Mouse (Mus musculus) lung, postnatal 25 days (tissue): ENCODE measurements around the gene Iqcf1.

Experiments
- DNase-seq: peaks from one replicate; pipeline ENCODE4 v3.0.0; 2022; ENCODE audit warnings: low spot score

Iqcf1 gene

GRCm38 (mm10) chr9:106464751-106465541 lies 34.8 kb upstream of the Iqcf1 start:
- no peak for DNase-seq

GRCm38 (mm10) chr9:106465571-106466200 lies 34.1 kb upstream of the Iqcf1 start, which contains the start of gene Gpr62:
Gene Gpr62, minus strand, starts transcription at chr9:106465938.
- DNase-seq, result no peak

GRCm38 (mm10) chr9:106466721-106467120 lies 33.0 kb upstream of the Iqcf1 start:
- no peak for DNase-seq

DNA sequence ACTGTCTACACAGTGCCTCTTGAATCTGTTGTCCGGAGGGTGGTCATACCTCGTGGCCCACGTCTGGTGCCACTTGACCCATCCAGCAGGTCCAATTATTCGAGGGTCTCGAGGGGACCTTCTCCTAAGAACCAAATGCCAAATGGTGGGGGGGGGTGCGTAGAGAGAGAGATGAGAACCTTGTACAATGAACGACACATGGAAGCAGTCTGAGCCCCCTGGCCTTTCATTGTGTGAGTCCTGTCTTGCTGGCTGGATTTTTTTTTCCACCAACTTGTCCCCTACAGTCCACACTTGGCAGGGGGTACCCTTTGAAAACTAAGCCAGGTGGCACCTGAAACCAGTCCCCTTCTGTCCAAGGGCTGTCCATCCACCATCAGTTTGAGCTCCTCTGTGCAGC lies 32.0 kb upstream of the Iqcf1 start:
- no peak for DNase-seq

GRCm38 (mm10) chr9:106469317-106469716 lies 30.4 kb upstream of the Iqcf1 start:
- no peak for DNase-seq

- DNase-seq, result no peak
Observed at GRCm38 (mm10) chr9:106469776-106470175, 30.0 kb upstream of the Iqcf1 start.

DNA sequence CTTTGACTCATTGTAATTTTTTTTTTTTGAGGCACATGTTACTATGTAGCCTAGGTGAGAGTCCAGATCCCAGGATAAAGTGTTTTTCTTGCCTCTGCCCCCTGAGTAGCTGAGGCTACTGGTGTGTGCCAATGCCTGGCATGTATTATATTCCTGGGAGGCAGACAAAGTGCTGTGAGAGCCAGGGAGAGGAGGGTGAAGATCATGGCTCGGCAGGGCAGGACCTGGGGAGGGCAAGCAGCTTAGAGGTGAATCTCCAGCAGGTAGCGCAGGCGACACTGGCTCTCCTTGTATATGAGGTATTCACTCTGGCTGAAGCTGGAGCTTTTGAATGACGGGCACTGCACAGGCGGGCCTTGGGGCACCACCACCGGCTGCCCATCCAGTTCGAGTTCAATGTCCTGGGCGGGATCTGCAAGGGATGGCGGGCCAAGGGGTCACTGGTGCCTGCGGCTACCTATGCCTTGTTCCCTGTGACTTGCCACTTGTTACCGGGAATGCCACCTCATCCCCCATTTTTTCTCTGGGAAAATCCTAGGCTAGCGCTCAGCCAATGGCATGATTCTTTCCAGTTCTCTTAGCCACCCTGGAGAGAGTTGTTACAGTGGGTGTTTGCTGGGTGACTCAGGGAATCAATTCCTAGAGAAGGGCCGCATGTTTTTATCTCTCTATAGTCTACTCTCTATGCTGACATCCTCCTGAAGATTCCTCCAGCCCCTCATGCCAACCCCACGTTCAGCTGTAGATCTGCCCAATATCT lies 28.6 kb upstream of the Iqcf1 start:
- DNase-seq, result no peak

DNA sequence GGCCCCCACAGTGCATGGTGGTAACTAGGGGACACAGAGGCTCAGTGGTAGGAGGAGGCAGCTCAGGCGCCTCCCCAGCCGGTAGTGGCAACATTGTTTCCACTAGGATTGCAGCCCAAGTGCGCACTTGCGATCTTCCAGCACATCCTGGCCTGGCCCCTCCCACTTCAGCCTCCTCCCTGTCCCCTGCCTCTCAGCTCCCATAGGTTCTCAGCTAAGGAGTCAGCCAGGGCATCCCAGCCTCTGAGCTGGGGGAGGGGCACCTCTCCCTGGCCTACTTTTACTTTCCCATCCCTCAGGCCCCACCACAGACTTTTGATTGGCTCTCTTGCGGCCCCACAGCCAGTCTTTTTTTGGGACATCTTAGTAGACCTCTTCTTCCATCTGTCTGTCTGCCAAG lies 27.9 kb upstream of the Iqcf1 start:
- peak; percentile 57 for DNase-seq

DNA sequence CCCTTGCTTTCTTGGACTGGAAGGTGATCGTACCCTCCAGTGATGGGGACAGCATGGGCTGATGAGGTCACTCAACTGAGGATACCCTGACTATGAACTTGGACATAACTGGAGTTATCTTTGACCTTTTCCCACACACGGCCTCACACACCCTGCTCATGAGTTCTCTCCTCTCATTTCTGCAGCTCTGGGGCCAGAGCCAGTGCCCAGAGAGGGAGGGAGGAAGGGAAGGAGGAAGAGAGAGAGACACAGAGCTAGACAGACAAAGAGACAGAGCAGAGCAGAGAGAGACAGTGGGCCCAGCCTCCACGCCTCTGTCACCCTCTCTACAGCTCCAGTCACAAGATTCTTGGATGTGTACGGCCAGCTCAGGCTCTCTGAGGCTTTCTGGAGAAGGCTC lies 27.4 kb upstream of the Iqcf1 start:
- no peak for DNase-seq

DNA sequence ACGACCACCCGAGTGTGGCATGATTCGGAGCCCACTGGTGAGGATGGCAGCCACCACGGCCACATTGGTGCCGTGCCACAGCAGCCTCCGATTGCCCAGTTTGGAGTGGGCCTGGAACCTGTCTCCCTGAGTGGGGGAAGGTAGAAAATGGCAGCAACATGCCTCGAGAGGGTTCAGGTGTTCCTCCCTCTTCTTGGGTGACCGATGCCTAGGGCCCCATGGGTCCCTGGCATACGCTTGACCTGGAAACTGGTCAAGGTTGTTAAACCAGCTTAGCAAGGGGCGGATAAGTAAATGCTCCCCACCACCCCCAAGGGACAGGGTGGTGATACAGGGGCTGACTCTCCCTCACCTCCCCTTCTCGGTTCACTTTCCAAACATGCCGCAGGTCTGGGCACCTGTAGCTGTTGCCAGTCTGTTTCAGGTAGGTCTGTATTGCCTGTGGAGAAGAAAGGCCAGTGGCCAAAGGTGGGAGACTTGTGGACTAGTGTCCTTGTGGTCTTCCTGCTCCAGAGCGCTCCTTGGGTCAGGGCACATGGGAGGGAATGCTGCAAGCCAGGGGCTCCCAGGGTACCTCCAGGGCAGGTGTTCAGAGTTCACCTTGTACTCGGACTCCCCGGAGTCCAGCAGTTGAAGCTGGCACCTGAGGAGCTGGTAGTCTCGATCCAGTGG lies 26.6 kb upstream of the Iqcf1 start:
- no peak for DNase-seq

DNA sequence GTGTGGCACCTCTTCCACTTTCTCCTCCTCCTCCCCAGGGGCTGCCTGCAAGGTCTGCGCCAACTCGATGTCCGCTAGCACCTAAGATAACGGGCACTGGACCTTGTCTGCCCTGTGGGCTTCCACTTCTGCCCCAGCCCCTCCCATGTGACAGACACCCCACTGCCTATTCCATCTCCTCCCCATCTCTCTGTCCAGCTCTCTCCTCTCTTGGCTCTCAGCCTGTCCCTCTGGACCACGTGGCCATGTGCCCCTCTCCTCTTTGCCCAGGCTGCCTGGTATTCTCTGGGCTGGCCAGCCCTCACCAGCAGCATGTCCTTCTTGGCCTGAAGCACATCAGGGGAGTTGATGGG lies 26.0 kb upstream of the Iqcf1 start:
- DNase-seq, result no peak

GRCm38 (mm10) chr9:106474456-106474855 lies 25.3 kb upstream of the Iqcf1 start:
- peak; percentile 68 for DNase-seq

DNA sequence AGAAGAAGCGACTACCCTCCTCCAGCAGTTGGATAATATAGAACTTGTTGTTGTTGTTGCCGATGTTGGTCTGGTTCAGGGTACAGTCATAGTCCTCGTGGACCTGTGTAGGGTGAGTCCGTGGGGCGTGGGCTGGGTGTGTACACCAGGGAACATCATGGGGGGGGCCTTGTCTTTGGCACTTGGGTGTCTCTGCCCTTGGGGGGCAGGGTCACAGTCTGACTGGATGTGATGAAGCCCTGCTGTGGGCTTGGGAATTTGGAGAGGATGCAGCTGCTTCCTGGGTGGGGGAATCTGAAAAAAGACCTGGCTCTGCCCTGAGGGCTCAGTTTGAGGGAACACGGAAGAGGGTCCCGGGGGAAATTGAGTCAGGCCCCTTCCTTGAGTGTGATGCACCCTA lies 24.7 kb upstream of the Iqcf1 start:
- DNase-seq, result peak; percentile 24

- DNase-seq, result no peak
Observed at GRCm38 (mm10) chr9:106475663-106476001, 24.1 kb upstream of the Iqcf1 start, which contains the start of gene Rrp9. Gene Rrp9, plus strand, starts transcription at chr9:106475963.

DNA sequence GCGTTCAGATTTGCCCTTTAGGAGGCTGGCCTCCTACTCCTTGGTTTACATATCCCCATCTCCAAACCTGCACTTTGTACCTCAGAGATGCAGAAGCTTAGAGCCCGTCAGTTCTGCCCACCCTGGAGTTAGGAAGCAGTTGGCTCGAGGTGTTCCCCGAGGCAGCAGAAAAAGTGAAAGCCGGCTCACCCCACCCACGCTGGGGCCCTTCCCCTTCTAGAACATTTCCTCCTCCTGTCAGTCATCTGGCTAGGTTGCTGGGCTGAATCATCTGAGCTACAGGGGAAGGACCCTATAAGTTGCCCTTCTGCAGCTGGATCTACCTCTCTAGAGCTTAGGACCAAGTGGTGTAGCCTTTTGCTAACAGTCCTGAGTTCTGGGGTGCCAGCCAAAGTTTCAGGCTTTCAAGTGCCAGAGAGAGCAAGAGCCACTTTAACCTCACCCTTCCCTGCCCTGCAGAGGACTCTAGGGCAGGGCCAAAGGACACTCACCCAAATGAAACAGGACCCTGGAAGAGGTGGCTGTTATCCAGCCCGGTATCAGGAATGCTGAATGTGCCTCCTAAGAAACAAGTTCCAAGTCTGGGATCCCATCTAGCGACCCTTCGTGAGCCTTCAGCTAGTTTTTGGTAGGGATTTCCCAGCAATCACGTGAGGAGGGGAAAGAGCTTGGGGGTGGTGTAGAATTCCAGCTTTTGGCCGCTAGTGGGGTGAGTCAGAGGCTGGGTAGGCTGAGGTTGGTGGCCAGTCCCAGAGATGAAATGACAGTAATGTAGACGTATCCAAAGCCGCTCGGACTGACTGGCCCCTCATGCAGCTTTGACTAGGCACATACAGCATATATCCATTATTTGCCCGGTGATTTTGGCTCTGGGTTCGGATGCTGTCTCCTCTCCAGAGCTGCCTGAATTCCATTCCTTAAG lies 23.5 kb upstream of the Iqcf1 start:
- DNase-seq, result peak; percentile 85

GRCm38 (mm10) chr9:106476924-106477484 lies 22.8 kb upstream of the Iqcf1 start, which contains the start of gene Parp3:
Gene Parp3, minus strand, starts transcription at chr9:106476949.
- DNase-seq, result peak; percentile 100

GRCm38 (mm10) chr9:106477649-106478048 lies 22.1 kb upstream of the Iqcf1 start:
- DNase-seq, result no peak

- no peak for DNase-seq
Observed at GRCm38 (mm10) chr9:106478101-106478500, 21.7 kb upstream of the Iqcf1 start.

DNA sequence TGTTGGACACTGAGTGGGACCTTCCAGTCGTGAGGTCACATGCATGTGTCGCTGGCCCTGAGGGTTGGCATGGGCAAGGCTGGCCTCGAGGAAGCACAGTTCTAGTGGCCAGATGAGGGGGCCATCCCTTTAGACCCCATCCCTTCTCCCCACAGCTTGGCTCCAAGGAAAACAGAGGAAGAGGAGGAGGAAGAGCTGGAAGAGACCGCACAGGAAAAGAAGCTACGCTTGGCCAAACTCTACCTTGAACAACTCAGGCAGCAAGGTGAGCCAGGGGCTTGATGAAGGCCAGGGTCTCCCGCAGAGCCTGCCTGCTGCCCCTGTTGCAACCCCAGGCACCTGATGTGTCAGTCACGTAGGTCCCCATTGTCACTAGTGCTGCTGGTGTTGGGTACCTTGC lies 19.2 kb upstream of the Iqcf1 start:
- no peak for DNase-seq

- no peak for DNase-seq
Observed at GRCm38 (mm10) chr9:106481075-106481474, 18.7 kb upstream of the Iqcf1 start.

GRCm38 (mm10) chr9:106481676-106482075 lies 18.1 kb upstream of the Iqcf1 start:
- DNase-seq, result no peak
